Mouse (Mus musculus) hindlimb bud, embryonic 11.5 days (tissue): ENCODE results near the gene Fastkd1.
A peak's percentile ranks its signal among the peaks of the same experiment; 100 is the strongest.
"Not testable (repeated sequence)": the region's sequence is repeated elsewhere in the genome, so short reads cannot be mapped to it uniquely, and the experiment has no call there.

Experiments used
- DNase-seq: peaks from one replicate; pipeline ENCODE4 v3.0.0-alpha.2; 2012; ENCODE audit warnings: low read depth, low spot score; ENCODE audit errors: extremely low spot score

The Fastkd1 gene

GRCm38 (mm10) chr2:69673723-69674122 is 39.6 kb downstream of the Fastkd1 start:
- no peak for DNase-seq

GRCm38 (mm10) chr2:69669853-69670252 is 43.5 kb downstream of the Fastkd1 start, which contains the start of gene Klhl41:
TSS of gene Klhl41 (plus strand) at chr2:69670120.
- DNase-seq: no peak

- no peak for DNase-seq
Measured at GRCm38 (mm10) chr2:69668414-69668813, 44.9 kb downstream of the Fastkd1 start.

- no peak for DNase-seq
Measured at GRCm38 (mm10) chr2:69667656-69668055, 45.7 kb downstream of the Fastkd1 start.

- no peak for DNase-seq
Measured at GRCm38 (mm10) chr2:69663827-69664476, 49.4 kb downstream of the Fastkd1 start.

- no peak for DNase-seq
Measured at GRCm38 (mm10) chr2:69659326-69659725, 54.0 kb downstream of the Fastkd1 start.

GRCm38 (mm10) chr2:69649716-69650115 is 63.6 kb downstream of the Fastkd1 start:
- DNase-seq: no peak

GRCm38 (mm10) chr2:69646726-69647490 is 66.4 kb downstream of the Fastkd1 start, which contains the start of gene Bbs5:
TSS of gene Bbs5 (plus strand) at chr2:69647171.
- peak; percentile 37 for DNase-seq

- no peak for DNase-seq
Measured at GRCm38 (mm10) chr2:69644968-69645617, 68.2 kb downstream of the Fastkd1 start.

GRCm38 (mm10) chr2:69640100-69640499 is 73.2 kb downstream of the Fastkd1 start:
- DNase-seq: no peak

GRCm38 (mm10) chr2:69637989-69638388 is 75.3 kb downstream of the Fastkd1 start:
- not testable (repeated sequence) for DNase-seq
